Mouse (Mus musculus) kidney, postnatal 25 days (tissue): Measurements from ENCODE around the gene Abcb4.
"Not testable (repeated sequence)": the region's sequence is repeated elsewhere in the genome, so short reads cannot be mapped to it uniquely, and the experiment has no call there.

Experiments
- DNase-seq, 2 experiments: peaks; one replicate each; pipeline ENCODE4 v3.0.0; 2021; ENCODE audit warnings: mixed read lengths in 2 of 2

The Abcb4 gene

GRCm38 (mm10) chr5:8911567-8912198 is 18.2 kb downstream of the Abcb4 start:
- no peak for DNase-seq

- DNase-seq: no peak
Observed at GRCm38 (mm10) chr5:8916400-8916799, 22.9 kb downstream of the Abcb4 start.

- DNase-seq: no peak
Observed at GRCm38 (mm10) chr5:8917069-8917468, 23.6 kb downstream of the Abcb4 start.

GRCm38 (mm10) chr5:8928440-8928839 is 34.9 kb downstream of the Abcb4 start:
- DNase-seq: no peak

- DNase-seq: no peak
Observed at GRCm38 (mm10) chr5:8937965-8938364, 44.4 kb downstream of the Abcb4 start.

GRCm38 (mm10) chr5:8941266-8941665 is 47.7 kb downstream of the Abcb4 start:
- not testable (repeated sequence) for DNase-seq

- DNase-seq: no peak
Observed at GRCm38 (mm10) chr5:8943836-8944235, 50.3 kb downstream of the Abcb4 start.

- no peak for DNase-seq
Observed at GRCm38 (mm10) chr5:8947423-8948110, 54.0 kb downstream of the Abcb4 start.

- no peak for DNase-seq
Observed at GRCm38 (mm10) chr5:8953660-8954059, 60.1 kb downstream of the Abcb4 start.

- DNase-seq: no peak
Observed at GRCm38 (mm10) chr5:8955544-8955943, 62.0 kb downstream of the Abcb4 start.

- no peak for DNase-seq
Observed at GRCm38 (mm10) chr5:8960534-8960933, 67.0 kb downstream of the Abcb4 start.

GRCm38 (mm10) chr5:8964487-8964886 is 71.0 kb downstream of the Abcb4 start:
- no peak for DNase-seq

- DNase-seq: peak in 1 of 2 experiments; percentile 40
Observed at GRCm38 (mm10) chr5:8970694-8971093, 77.2 kb downstream of the Abcb4 start.

- DNase-seq: no peak
Observed at GRCm38 (mm10) chr5:8972355-8972754, 78.8 kb downstream of the Abcb4 start.

GRCm38 (mm10) chr5:8974721-8975120 is 81.2 kb downstream of the Abcb4 start:
- no peak for DNase-seq

- DNase-seq: no peak
Observed at GRCm38 (mm10) chr5:8985470-8985869, 92.0 kb downstream of the Abcb4 start.

GRCm38 (mm10) chr5:8987925-8988324 is 94.4 kb downstream of the Abcb4 start:
- no peak for DNase-seq

- DNase-seq: no peak
Observed at GRCm38 (mm10) chr5:8990526-8990925, 97.0 kb downstream of the Abcb4 start.

- no peak for DNase-seq
Observed at GRCm38 (mm10) chr5:8991626-8992025, 98.1 kb downstream of the Abcb4 start.

GRCm38 (mm10) chr5:8995966-8996685 is 102.6 kb downstream of the Abcb4 start:
- no peak for DNase-seq

GRCm38 (mm10) chr5:8996686-8997512 is 103.4 kb downstream of the Abcb4 start, which contains the start of gene Crot:
TSS of gene Crot (minus strand) at chr5:8997324.
- peak; percentile 95 to 97 for DNase-seq

- DNase-seq: peak; percentile 56 to 59
Observed at GRCm38 (mm10) chr5:8997513-8997895, 104.0 kb downstream of the Abcb4 start.

- DNase-seq: no peak
Observed at GRCm38 (mm10) chr5:8999108-8999507, 105.6 kb downstream of the Abcb4 start.
